Mouse (Mus musculus): ENCODE measurements around the gene Edar. TPM values are rescaled to one million over a fixed set of nuclear protein-coding genes. Genes with fewer than 3 reads are reported as not detected.
"Not testable (repeated sequence)": the region's sequence is repeated elsewhere in the genome, so short reads cannot be mapped to it uniquely, and the experiment has no call there.

Edar gene
- 1.6 and 2.5 TPM in 2 replicates for polyA plus RNA-seq (2016; fragmentation: Nextera tagmentation; extraction: Ambion mirVana)

- peak; percentile 87 for ATAC-seq (ENCODE audit: insufficient number of reproducible peaks, insufficient read depth, low FRiP score, low TSS enrichment, low read depth)
- Histone ChIP-seq H3K27ac (no peak within 1 kb of the TSS), H3K9me3 (no peaks in the 10 kb centered on the region), H3K9ac (replicated peaks) (0 out of 2 replicates have a peak within 1 kb of the TSS, but pooled peaks have one; percentile 40), H3K4me2 (peak within 1 kb of the TSS; percentile 58), H3K36me3 (no peaks in the 10 kb centered on the region), H3K4me3 (replicated peaks) (peak within 1 kb of the TSS; percentile 37), H3K27me3 (0 out of 2 replicates have a peak, but pooled peaks cover 3% of the 10 kb centered on the region), H3K4me1 (replicated peaks) (peaks cover 11% of the 10 kb centered on the region; the same call in 1 of the 2 replicates)
- 2% methylated on average over 20 of the region's 20 CpGs for WGBS
Observed at GRCm38 (mm10) chr10:58675533-58675932, at the start of gene Edar. TSS of gene Edar (minus strand) at chr10:58675654.

- not testable (repeated sequence) for H3K4me2 ChIP-seq; H3K9ac ChIP-seq (replicated peaks); H3K27ac ChIP-seq; ATAC-seq (ENCODE audit: insufficient number of reproducible peaks, insufficient read depth, low FRiP score, low TSS enrichment, low read depth); H3K9me3 ChIP-seq; H3K27me3 ChIP-seq; H3K4me1 ChIP-seq (replicated peaks); H3K4me3 ChIP-seq (replicated peaks); H3K36me3 ChIP-seq
Observed at GRCm38 (mm10) chr10:58718110-58718509, 42.7 kb upstream of the Edar start, which contains the start of gene Gm17542. TSS of gene Gm17542 (minus strand) at chr10:58718210.

- Histone ChIP-seq H3K36me3 (no peaks in the 10 kb centered on the region), H3K9ac (replicated peaks) (no peak overlapping the region), H3K4me2 (peak overlapping the region; percentile 46), H3K9me3 (no peaks in the 10 kb centered on the region), H3K27ac (no peak overlapping the region), H3K4me3 (replicated peaks) (peak overlapping the region; percentile 16), H3K4me1 (replicated peaks) (peaks cover 9% of the 10 kb centered on the region), H3K27me3 (no peaks in the 10 kb centered on the region)
- ATAC-seq (ENCODE audit: insufficient number of reproducible peaks, insufficient read depth, low FRiP score, low TSS enrichment, low read depth): no peak
- 35% methylated on average over 3 of the region's 3 CpGs for WGBS
Observed at GRCm38 (mm10) chr10:58714789-58715148, 39.3 kb upstream of the Edar start.

- no peak overlapping the region for H3K27ac ChIP-seq
- WGBS: 30% methylated on average over 24 of the region's 24 CpGs
- H3K27me3 ChIP-seq: no peaks in the 10 kb centered on the region
- no peaks in the 10 kb centered on the region for H3K36me3 ChIP-seq
- H3K9me3 ChIP-seq: no peaks in the 10 kb centered on the region
- no peak for ATAC-seq (ENCODE audit: insufficient number of reproducible peaks, insufficient read depth, low FRiP score, low TSS enrichment, low read depth)
- H3K4me2 ChIP-seq: peak overlapping the region; percentile 46
- peak overlapping the region; percentile 16 for H3K4me3 ChIP-seq (replicated peaks)
- no peak overlapping the region for H3K9ac ChIP-seq (replicated peaks)
- H3K4me1 ChIP-seq (replicated peaks): peaks cover 9% of the 10 kb centered on the region
Observed at GRCm38 (mm10) chr10:58713855-58714788, 38.7 kb upstream of the Edar start.

GRCm38 (mm10) chr10:58713225-58713624 lies 37.8 kb upstream of the Edar start:
- Histone ChIP-seq H3K4me1 (replicated peaks) (peaks cover 9% of the 10 kb centered on the region), H3K9me3 (no peaks in the 10 kb centered on the region), H3K4me3 (replicated peaks) (no peak overlapping the region), H3K27me3 (no peaks in the 10 kb centered on the region), H3K27ac (no peak overlapping the region), H3K9ac (replicated peaks) (no peak overlapping the region), H3K36me3 (no peaks in the 10 kb centered on the region), H3K4me2 (no peak overlapping the region)
- ATAC-seq (ENCODE audit: insufficient number of reproducible peaks, insufficient read depth, low FRiP score, low TSS enrichment, low read depth): no peak
- WGBS: 91% methylated on average over 7 of the region's 7 CpGs

- ATAC-seq (ENCODE audit: insufficient number of reproducible peaks, insufficient read depth, low FRiP score, low TSS enrichment, low read depth): no peak
- no peak overlapping the region for H3K9ac ChIP-seq (replicated peaks)
- 0 out of 2 replicates have a peak, but pooled peaks cover 3% of the 10 kb centered on the region for H3K9me3 ChIP-seq
- 82% methylated on average over 4 of the region's 4 CpGs for WGBS
- H3K27me3 ChIP-seq: no peaks in the 10 kb centered on the region
- H3K27ac ChIP-seq: no peak overlapping the region
- H3K4me2 ChIP-seq: no peak overlapping the region
- H3K4me3 ChIP-seq (replicated peaks): no peak overlapping the region
- H3K4me1 ChIP-seq (replicated peaks): peaks cover 5% of the 10 kb centered on the region
- no peaks in the 10 kb centered on the region for H3K36me3 ChIP-seq
Observed at GRCm38 (mm10) chr10:58709021-58709420, 33.6 kb upstream of the Edar start.

- 43% methylated on average over 6 of the region's 6 CpGs for WGBS
- ATAC-seq (ENCODE audit: insufficient number of reproducible peaks, insufficient read depth, low FRiP score, low TSS enrichment, low read depth): no peak
- 0 out of 2 replicates have a peak, but pooled peaks cover 5% of the 10 kb centered on the region for H3K4me1 ChIP-seq (replicated peaks)
Observed at GRCm38 (mm10) chr10:58700578-58700977, 25.1 kb upstream of the Edar start.

GRCm38 (mm10) chr10:58700160-58700559 lies 24.7 kb upstream of the Edar start:
- ATAC-seq (ENCODE audit: insufficient number of reproducible peaks, insufficient read depth, low FRiP score, low TSS enrichment, low read depth): no peak
- 43% methylated on average over 4 of the region's 4 CpGs for WGBS
- H3K9ac ChIP-seq (replicated peaks): no peak overlapping the region
- 0 out of 2 replicates have a peak, but pooled peaks cover 5% of the 10 kb centered on the region for H3K4me1 ChIP-seq (replicated peaks)
- H3K9me3 ChIP-seq: 0 out of 2 replicates have a peak, but pooled peaks cover under 1% of the 10 kb centered on the region
- H3K27ac ChIP-seq: no peak overlapping the region
- H3K27me3 ChIP-seq: no peaks in the 10 kb centered on the region
- H3K36me3 ChIP-seq: no peaks in the 10 kb centered on the region
- no peak overlapping the region for H3K4me3 ChIP-seq (replicated peaks)
- H3K4me2 ChIP-seq: no peak overlapping the region

More at GRCm38 (mm10) chr10:58700578-58700977, 25.1 kb upstream of the Edar start:
- Histone ChIP-seq H3K36me3 (no peaks in the 10 kb centered on the region), H3K27me3 (no peaks in the 10 kb centered on the region), H3K9ac (replicated peaks) (no peak overlapping the region), H3K4me3 (replicated peaks) (no peak overlapping the region), H3K4me2 (no peak overlapping the region), H3K27ac (no peak overlapping the region), H3K9me3 (0 out of 2 replicates have a peak, but pooled peaks cover 3% of the 10 kb centered on the region)

- Histone ChIP-seq H3K4me1 (replicated peaks) (0 out of 2 replicates have a peak, but pooled peaks cover 5% of the 10 kb centered on the region), H3K4me3 (replicated peaks) (no peak overlapping the region), H3K27me3 (no peaks in the 10 kb centered on the region), H3K4me2 (no peak overlapping the region), H3K27ac (no peak overlapping the region), H3K9ac (replicated peaks) (no peak overlapping the region), H3K36me3 (no peaks in the 10 kb centered on the region), H3K9me3 (no peaks in the 10 kb centered on the region)
- ATAC-seq (ENCODE audit: insufficient number of reproducible peaks, insufficient read depth, low FRiP score, low TSS enrichment, low read depth): no peak
- 89% methylated on average over 4 of the region's 4 CpGs for WGBS
Observed at GRCm38 (mm10) chr10:58698955-58699354, 23.5 kb upstream of the Edar start.

GRCm38 (mm10) chr10:58691051-58691450 lies 15.6 kb upstream of the Edar start:
- 68% methylated on average over 6 of the region's 7 CpGs for WGBS
- no peaks in the 10 kb centered on the region for H3K9me3 ChIP-seq
- H3K4me2 ChIP-seq: no peak overlapping the region
- H3K27ac ChIP-seq: no peak overlapping the region
- no peak for ATAC-seq (ENCODE audit: insufficient number of reproducible peaks, insufficient read depth, low FRiP score, low TSS enrichment, low read depth)
- no peak overlapping the region for H3K9ac ChIP-seq (replicated peaks)
- no peaks in the 10 kb centered on the region for H3K4me1 ChIP-seq (replicated peaks)
- H3K27me3 ChIP-seq: no peaks in the 10 kb centered on the region
- H3K4me3 ChIP-seq (replicated peaks): no peak overlapping the region
- no peaks in the 10 kb centered on the region for H3K36me3 ChIP-seq

GRCm38 (mm10) chr10:58679298-58679697 lies 3.8 kb upstream of the Edar start:
- Histone ChIP-seq H3K27ac (no peak overlapping the region), H3K9ac (replicated peaks) (no peak overlapping the region), H3K36me3 (no peaks in the 10 kb centered on the region), H3K27me3 (0 out of 2 replicates have a peak, but pooled peaks cover 3% of the 10 kb centered on the region), H3K9me3 (no peaks in the 10 kb centered on the region), H3K4me1 (replicated peaks) (no peaks in the 10 kb centered on the region), H3K4me3 (replicated peaks) (no peak overlapping the region), H3K4me2 (no peak overlapping the region)
- no peak for ATAC-seq (ENCODE audit: insufficient number of reproducible peaks, insufficient read depth, low FRiP score, low TSS enrichment, low read depth)
- WGBS: 82% methylated on average over 6 of the region's 6 CpGs
